Mouse (Mus musculus): ENCODE measurements around the gene Nlrp4f.
A peak's percentile ranks its signal among the peaks of the same experiment; 100 is the strongest.

- no peak for TF ChIP-seq CTCF (IDR thresholded peaks at IDR 0.05; ENCODE audit: control insufficient read depth, insufficient read depth, low read length)
- peak; percentile 41; the same call in 1 of the 2 replicates for TF ChIP-seq POLR2A (IDR thresholded peaks at IDR 0.05; ENCODE audit: borderline replicate concordance, control insufficient read depth, low read depth, low read length)
These were observed 35.4 kb upstream of the Nlrp4f start for GRCm38 (mm10) chr13:65241099-65241626.

All from bone marrow, adult 2 months (tissue).